Mouse (Mus musculus) kidney, adult 2 months (tissue): ENCODE results near the gene Arl13b.

Experiments
- CTCF ChIP-seq: fragments of 200-500 bp; conservative IDR thresholded peaks from 2 replicates; pipeline ENCODE4 v1.5.1; 2011; ENCODE audit warnings: low read depth, mild to moderate bottlenecking, control low read depth, low read length, moderate library complexity, mixed read lengths; ENCODE audit not compliant: insufficient read depth, insufficient read length
- POLR2A ChIP-seq: fragments of 200-500 bp; IDR thresholded peaks from one replicate; pipeline ENCODE4 v1.6.1; 2011; ENCODE audit warnings: low read depth, low read length, control low read depth

DNA sequence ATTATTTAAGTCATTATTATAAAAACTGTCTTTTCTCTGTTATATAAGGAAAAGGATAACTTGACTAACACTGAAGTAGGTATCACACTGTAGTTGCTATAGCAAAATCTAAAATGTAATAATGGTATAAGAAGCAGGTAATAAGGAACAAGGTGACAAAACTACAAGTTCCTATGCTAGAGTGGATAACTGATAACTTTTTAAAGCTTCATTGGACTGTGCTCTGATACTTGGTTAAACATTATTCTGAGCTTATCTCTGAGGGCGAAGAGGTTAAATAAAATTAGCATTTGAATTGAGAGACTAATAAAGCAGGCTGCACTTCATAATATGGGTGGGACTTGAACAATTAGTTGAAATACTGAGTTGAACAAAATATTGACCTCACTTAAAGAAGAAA, 93.2 kb downstream of the Arl13b start:
- no peak for TF ChIP-seq CTCF
- TF ChIP-seq POLR2A = no peak
